In genomic region chr6:145862739-145863064, GRCm38 (mm10) we compare ENCODE assay signal across 8 mouse cellular contexts. TPM values are rescaled to one million over a fixed set of nuclear protein-coding genes. Genes with fewer than 3 reads are reported as not detected.
DNase-seq lines count a peak whose midpoint lies in the region; ATAC-seq and TF ChIP-seq lines count a peak whose summit lies in the region.

No protein-coding gene starts in this region.

- H3K9me3 ChIP-seq in embryonic facial prominence, embryonic 13.5 days, result no peaks in the 10 kb centered on the region
- no peaks in the 10 kb centered on the region for H3K9me3 ChIP-seq in hindbrain, postnatal 0 days (ENCODE audit: low read length)

- H3K4me3 ChIP-seq in left cerebral cortex, adult 2 months, result peak overlapping the region; percentile 75
- peak overlapping the region; percentile 66 for H3K4me3 ChIP-seq in embryonic facial prominence, embryonic 13.5 days
- H3K4me3 ChIP-seq in hindbrain, postnatal 0 days (ENCODE audit: low read length), result peak overlapping the region; percentile 80
- peak overlapping the region; percentile 71 for H3K4me3 ChIP-seq in myocyte

- peak overlapping the region; percentile 93 for H3K27ac ChIP-seq in left cerebral cortex, adult 2 months
- H3K27ac ChIP-seq in embryonic facial prominence, embryonic 13.5 days, result no peak overlapping the region
- peak overlapping the region; percentile 91 for H3K27ac ChIP-seq in hindbrain, postnatal 0 days

- H3K27me3 ChIP-seq in embryonic facial prominence, embryonic 13.5 days, result peaks cover 72% of the 10 kb centered on the region
- H3K27me3 ChIP-seq in hindbrain, postnatal 0 days (ENCODE audit: insufficient read depth, low read length), result no peaks in the 10 kb centered on the region
- H3K27me3 ChIP-seq in myocyte (ENCODE audit: control insufficient read depth, insufficient read depth, insufficient read length), result no peaks in the 10 kb centered on the region

- H3K79me2 ChIP-seq in myocyte (ENCODE audit: control insufficient read depth, insufficient read depth), result peaks cover 52% of the 10 kb centered on the region

- H3ac ChIP-seq in myocyte (ENCODE audit: control insufficient read depth, insufficient read length), result peak overlapping the region; percentile 94

- TF ChIP-seq CTCF in left cerebral cortex, adult 2 months (IDR thresholded peaks at IDR 0.05), result no peak
- no peak for TF ChIP-seq CTCF in hindbrain, postnatal 0 days (IDR thresholded peaks at IDR 0.05; ENCODE audit: low read depth)

- H3K4me2 ChIP-seq in embryonic facial prominence, embryonic 13.5 days, result peak overlapping the region; percentile 100
- H3K4me2 ChIP-seq in hindbrain, postnatal 0 days (ENCODE audit: low read depth, low read length), result peak overlapping the region; percentile 97
- H3K4me2 ChIP-seq in myocyte (ENCODE audit: low read depth), result peak overlapping the region; percentile 99

- peak overlapping the region; percentile 76 for H3K9ac ChIP-seq in embryonic facial prominence, embryonic 13.5 days
- peak overlapping the region; percentile 80 for H3K9ac ChIP-seq in hindbrain, postnatal 0 days (replicated peaks; ENCODE audit: low read length)

- no peaks in the 10 kb centered on the region for H3K36me3 ChIP-seq in embryonic facial prominence, embryonic 13.5 days
- H3K36me3 ChIP-seq in hindbrain, postnatal 0 days (ENCODE audit: insufficient read depth, low read length), result no peaks in the 10 kb centered on the region; the same call in 1 of the 2 replicates
- no peaks in the 10 kb centered on the region for H3K36me3 ChIP-seq in myocyte (ENCODE audit: control insufficient read depth, insufficient read depth)

- peaks cover 34% of the 10 kb centered on the region for H3K4me1 ChIP-seq in embryonic facial prominence, embryonic 13.5 days
- no peaks in the 10 kb centered on the region for H3K4me1 ChIP-seq in hindbrain, postnatal 0 days (ENCODE audit: insufficient read depth, low read length)

- intact Hi-C loops in left cerebral cortex, adult 2 months (cut with DNase I), result loop anchor here (2.0 to 10.0 kb wide), 3 partner anchors 420 to 715 kb away; partner anchors contain the start of genes Fgfr1op2 and Ints13
- intact Hi-C loops in left cerebral cortex, postnatal 14 days (cut with DNase I), result loop anchor here (5.0 kb wide), 1 partner anchor 410 kb away; no protein-coding TSS in a partner anchor

- no peak for ATAC-seq in embryonic facial prominence, embryonic 13.5 days (ENCODE audit: insufficient number of reproducible peaks, insufficient read depth, low FRiP score, low TSS enrichment, low read depth)
- ATAC-seq in hindbrain, postnatal 0 days, result peak; percentile 3; the same call in 1 of the 2 replicates

- peak in 1 of 2 experiments; percentile 33 for DNase-seq in left cerebral cortex, adult 2 months (ENCODE audit: extremely low spot score in 1 of 2, low spot score in 2 of 2)
- no peak for DNase-seq in left cerebral cortex, postnatal 14 days (ENCODE audit: low spot score in 2 of 2)
- DNase-seq in hindbrain, postnatal 0 days (ENCODE audit: low spot score), result no peak
- no peak for DNase-seq in cerebellum, adult 11 months
- DNase-seq in cerebellum, postnatal 14 days, result no peak
- DNase-seq in gastrocnemius, postnatal 4 days (ENCODE audit: low spot score in 2 of 2), result no peak

- WGBS in embryonic facial prominence, embryonic 13.5 days, result under 1% methylated on average over 35 of the region's 35 CpGs
- 1% methylated on average over 35 of the region's 35 CpGs for WGBS in hindbrain, postnatal 0 days

- no peak for TF ChIP-seq POLR2A in myocyte (IDR thresholded peaks at IDR 0.05; ENCODE audit: insufficient read length, low read depth)

TF ChIP-seq in myocyte, 11 proteins besides CTCF, POLR2A, EP300 and RAD21:
- TF ChIP-seq SRF (IDR thresholded peaks at IDR 0.05; ENCODE audit: control insufficient read depth, insufficient read length, low read depth) (no peak), MYOD1 (IDR thresholded peaks at IDR 0.05; ENCODE audit: control insufficient read depth in 1 of 3, insufficient read length in 2 of 3, low read depth in 2 of 3) (peak in 1 of 3 experiments; percentile 22), POLR2AphosphoS2 (IDR thresholded peaks at IDR 0.05; ENCODE audit: insufficient read length, low read depth) (peak; percentile 16), CEBPB (IDR thresholded peaks at IDR 0.05; ENCODE audit: insufficient read depth, poor library complexity, severe bottlenecking) (no peak), MYOG (IDR thresholded peaks at IDR 0.05; ENCODE audit: control insufficient read depth in 1 of 3, insufficient read depth in 1 of 3, insufficient read length in 2 of 3, low read depth in 2 of 3) (peak in 1 of 3 experiments; percentile 3)

RNA-seq across cellular contexts. Expression of gene Bhlhe41, which starts 2.7 kb away (rescaled TPM):
- 10 to 100 TPM; 30.0 to 37.3 TPM for total RNA-seq in left cerebral cortex, adult 2 months (2021)
- 10 to 100 TPM; 12.4 to 15.2 TPM for total RNA-seq in left cerebral cortex, postnatal 14 days (2021)
- polyA plus RNA-seq in embryonic facial prominence, embryonic 13.5 days (2015; fragmentation: Nextera tagmentation; extraction: Ambion mirVana), result 2.0 and 3.1 TPM in 2 replicates
- total RNA-seq in hindbrain, postnatal 0 days (2014; rRNA removed), result 4.9 and 6.8 TPM in 2 replicates
- 9.4 TPM in 2 replicates for polyA plus RNA-seq in hindbrain, postnatal 0 days (2015; fragmentation: Nextera tagmentation; extraction: Ambion mirVana)
- polyA plus RNA-seq in myocyte (2012; fragmentation: generic; extraction: Trizol), result 15.6 TPM
- 10 to 100 TPM in 1 of 2 experiments, 1 to 10 TPM in 1; 9.8 to 15.6 TPM for total RNA-seq in gastrocnemius, postnatal 4 days (2021)
